Mouse (Mus musculus) layer of hippocampus, adult 8-10 months (tissue): ENCODE results near the gene Rtn3. TPM values are rescaled to one million over a fixed set of nuclear protein-coding genes. Genes with fewer than 3 reads are reported as not detected.
"Not testable (repeated sequence)": the region's sequence is repeated elsewhere in the genome, so short reads cannot be mapped to it uniquely, and the experiment has no call there.

Experiments
- DNase-seq, 2 experiments: peaks; one replicate each; pipeline ENCODE4 v3.0.0; 2022; ENCODE audit warnings: low spot score in 2 of 2
- total RNA-seq, 4 experiments: library from RNA; stranded (reverse); gene quantifications; 2 replicates each; pipeline ENCODE4 v1.2.4; 2022

Rtn3 gene
- 100 to 1,000 TPM; 723 to 801 (median 747) TPM for total RNA-seq

GRCm38 (mm10) chr19:7482599-7483511 is at the start of gene Rtn3:
Gene Rtn3 (minus strand): TSS chr19:7483281.
- DNase-seq: peak; percentile 96 to 98

- DNase-seq: no peak
Measured at GRCm38 (mm10) chr19:7531906-7532305, 48.8 kb upstream of the Rtn3 start.

GRCm38 (mm10) chr19:7528639-7529428 is 45.8 kb upstream of the Rtn3 start:
- DNase-seq: peak; percentile 24 to 68

GRCm38 (mm10) chr19:7524879-7525278 is 41.8 kb upstream of the Rtn3 start:
- DNase-seq: no peak

GRCm38 (mm10) chr19:7523781-7524180 is 40.7 kb upstream of the Rtn3 start:
- no peak for DNase-seq

DNA sequence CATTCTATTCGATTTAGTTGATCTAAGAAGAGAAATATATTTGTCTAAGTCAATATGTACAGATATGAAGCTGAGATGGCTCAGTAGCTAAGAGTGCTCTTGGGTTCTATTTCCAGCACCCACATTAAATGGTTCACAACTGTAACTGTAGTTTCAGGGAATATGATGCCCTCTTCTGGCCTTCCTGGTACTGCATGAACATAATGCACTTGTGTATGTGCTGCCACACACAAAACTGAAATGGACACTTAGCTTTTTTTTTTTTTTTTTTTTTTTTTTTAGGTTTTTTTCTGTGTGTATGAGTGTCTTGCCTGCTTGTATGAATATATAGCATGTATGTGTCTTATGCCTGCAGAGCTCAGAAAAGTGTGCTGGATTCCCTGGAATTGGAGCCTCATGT is 40.2 kb upstream of the Rtn3 start:
- DNase-seq: no peak

DNA sequence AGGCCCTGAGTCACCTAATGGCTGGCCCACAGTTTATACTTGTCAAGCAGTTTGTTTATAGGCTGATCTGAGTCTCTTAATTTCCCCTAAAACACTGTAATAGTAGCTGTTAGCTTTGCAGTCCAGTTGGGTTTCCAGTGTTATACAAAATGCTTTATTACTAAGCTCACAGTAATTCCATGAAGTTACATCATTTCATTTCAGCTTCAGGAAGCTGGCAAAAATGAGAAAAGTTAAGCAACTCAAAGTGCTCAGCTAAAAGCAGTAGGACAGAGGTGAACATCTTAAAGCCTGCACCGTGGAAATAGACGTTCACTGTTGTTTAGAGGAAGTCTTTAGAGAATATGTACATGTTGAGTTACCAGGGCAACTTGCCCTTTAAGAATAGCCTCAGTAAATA is 39.8 kb upstream of the Rtn3 start:
- DNase-seq: no peak

- DNase-seq: no peak
Measured at GRCm38 (mm10) chr19:7521619-7522018, 38.5 kb upstream of the Rtn3 start.

DNA sequence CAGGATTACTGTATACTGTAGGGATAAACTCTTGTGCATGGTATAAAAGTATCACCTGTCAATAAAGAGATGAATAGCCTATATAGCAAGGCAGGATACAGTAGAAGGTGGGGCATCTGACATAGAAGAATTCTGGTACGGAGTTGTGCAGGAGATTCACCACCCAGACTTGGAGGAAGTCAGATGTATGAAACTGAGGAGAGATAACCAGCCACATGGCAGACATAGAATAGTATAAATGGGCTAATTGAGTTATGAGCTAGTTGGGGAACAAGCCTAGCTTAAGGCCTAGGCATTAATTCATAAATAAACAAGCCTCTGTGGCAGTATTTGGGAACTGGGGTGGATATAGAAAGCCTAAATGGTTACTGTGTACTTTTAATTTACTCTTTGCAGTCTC is 33.4 kb upstream of the Rtn3 start:
- DNase-seq: no peak

DNA sequence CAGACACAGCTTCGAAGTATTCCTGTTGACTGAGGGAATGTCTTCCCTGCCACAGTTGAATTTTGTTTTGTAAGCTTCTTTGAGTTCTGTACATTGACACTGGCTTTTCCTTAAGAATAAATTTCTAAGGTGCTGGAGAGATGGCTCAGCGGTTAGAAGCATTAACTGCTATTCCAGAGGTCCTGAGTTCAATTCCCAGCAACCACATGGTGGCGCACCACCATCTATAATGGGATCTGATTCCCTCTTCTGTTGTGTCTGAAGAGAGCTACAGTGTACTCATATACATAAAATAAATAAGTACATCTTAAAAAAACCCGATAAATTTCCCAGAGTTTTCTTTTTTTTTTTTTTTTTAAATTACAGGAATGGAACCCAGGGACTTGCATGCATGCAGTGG is 24.9 kb upstream of the Rtn3 start:
- DNase-seq: no peak

DNA sequence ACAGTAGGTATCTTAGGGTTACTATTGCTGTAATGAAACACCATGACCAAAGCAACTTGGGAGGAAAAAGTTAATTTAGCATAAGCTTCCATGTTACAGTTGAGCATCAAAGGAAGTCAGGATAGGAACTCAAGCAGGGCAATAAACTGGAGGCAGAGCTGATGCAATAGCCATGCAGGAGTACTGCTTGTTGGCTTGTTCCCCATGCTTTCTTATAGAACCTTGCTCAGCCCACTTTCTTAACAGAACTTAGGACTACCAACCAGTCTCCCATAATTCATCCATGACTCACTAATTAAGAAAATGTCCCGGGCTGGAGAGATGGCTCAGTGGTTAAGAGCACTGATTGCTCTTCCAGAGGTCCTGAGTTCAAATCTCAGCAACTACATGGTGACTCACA is 23.2 kb upstream of the Rtn3 start:
- no peak for DNase-seq

DNA sequence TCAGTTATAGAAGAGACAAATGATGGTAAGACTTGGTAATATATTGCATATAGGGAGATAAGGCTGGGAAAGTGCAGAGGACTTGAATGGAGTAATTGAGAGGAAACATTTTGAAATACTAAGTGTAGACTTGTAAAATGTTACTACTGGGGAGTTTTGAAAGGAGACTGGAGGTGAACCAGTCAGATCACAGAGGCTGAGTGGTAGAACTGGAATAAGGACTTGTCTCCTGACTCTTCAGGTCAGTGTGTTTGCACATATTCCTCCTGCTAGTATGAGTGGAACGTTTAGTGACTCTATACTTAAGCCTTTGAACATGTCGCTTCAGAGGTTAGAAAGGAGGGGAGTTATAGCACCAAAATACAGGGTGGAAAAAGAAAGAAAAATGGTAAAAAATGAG is 19.4 kb upstream of the Rtn3 start:
- no peak for DNase-seq

DNA sequence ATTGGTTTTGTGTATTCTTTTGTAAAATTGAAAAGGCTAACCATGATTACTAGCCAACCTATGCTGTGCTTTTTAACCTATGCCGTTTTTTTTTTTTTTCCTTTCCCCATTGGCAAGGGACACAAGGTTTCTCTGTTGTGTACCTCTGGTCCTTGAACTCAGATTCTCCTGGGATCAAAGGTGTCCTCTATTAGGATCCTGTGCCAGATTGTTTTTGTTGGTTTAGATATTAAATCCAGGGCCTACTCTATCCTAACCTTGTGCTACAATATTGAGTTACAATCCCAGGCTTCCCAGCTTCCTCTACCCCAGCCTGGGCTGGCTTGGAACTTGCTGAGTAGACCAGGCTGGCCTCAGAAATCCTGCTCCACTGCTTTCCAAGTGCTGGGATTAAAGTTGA is 17.6 kb upstream of the Rtn3 start:
- no peak for DNase-seq

DNA sequence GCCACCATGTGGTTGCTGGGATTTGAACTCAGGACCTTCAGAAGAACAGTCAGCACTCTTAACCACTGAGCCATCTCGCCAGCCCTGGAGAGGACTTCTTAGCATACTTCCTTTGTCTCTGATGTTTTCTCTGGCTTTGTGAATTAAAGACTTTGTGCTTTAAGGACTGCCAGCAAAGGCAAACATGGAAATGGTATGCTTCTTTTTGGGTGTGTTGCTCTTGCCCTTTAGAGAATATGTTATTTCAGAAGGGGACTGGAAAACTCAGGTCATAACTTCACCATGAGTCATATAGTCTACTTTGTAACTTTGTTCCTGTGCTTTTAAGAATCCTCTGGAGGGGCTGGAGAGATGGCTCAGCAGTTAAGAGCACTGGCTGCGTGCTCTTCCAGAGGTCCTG is 15.7 kb upstream of the Rtn3 start:
- no peak for DNase-seq

GRCm38 (mm10) chr19:7496070-7496469 is 13.0 kb upstream of the Rtn3 start:
- DNase-seq: not testable (repeated sequence)

GRCm38 (mm10) chr19:7495221-7496038 is 12.3 kb upstream of the Rtn3 start:
- no peak for DNase-seq

DNA sequence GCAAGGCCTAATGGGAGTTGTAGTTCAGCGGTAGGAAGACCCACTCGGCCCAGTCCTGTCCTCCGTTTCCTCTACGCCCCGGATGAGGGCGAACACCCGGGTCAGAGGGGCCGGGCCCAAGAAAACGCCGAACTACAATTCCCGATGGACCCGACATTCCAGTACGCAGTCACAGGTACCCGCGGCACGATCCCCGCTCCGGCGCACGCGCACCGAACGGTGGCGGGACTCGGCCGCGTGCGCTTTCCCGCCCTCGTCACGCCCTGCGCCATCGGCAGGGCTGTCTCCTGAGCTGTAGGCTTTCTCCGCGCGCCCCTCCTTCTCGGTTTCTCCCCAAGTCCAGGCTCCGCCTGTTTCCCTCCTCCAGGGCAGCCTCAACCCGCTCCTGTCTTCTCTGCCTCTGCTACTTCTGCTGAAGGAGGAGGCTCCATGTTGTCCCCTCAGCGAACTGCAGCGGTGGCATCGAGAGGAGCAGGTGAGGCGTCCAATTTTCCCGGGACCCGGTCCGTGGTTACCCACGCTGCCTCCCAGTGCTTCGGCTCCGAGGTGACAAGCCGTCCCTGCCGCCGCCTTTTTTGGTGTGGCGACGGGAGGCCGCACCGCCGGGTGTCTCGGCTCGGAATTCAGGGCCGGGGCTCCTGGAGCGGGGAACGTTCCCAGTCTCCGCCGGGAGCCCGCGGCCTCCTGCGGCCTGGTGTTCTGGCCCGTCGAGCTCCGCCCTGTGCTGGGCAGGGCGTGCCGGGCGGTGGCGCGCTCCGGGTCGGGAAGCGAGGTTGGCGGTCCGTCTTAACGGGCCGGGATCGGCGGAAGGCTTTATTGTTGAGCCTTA is 11.3 kb upstream of the Rtn3 start:
- DNase-seq: peak; percentile 96 to 97

GRCm38 (mm10) chr19:7493352-7494186 is 10.5 kb upstream of the Rtn3 start, which contains the start of gene Atl3:
Gene Atl3 (plus strand): TSS chr19:7494040.
- no peak for DNase-seq

GRCm38 (mm10) chr19:7492682-7493081 is 9.6 kb upstream of the Rtn3 start:
- no peak for DNase-seq

DNA sequence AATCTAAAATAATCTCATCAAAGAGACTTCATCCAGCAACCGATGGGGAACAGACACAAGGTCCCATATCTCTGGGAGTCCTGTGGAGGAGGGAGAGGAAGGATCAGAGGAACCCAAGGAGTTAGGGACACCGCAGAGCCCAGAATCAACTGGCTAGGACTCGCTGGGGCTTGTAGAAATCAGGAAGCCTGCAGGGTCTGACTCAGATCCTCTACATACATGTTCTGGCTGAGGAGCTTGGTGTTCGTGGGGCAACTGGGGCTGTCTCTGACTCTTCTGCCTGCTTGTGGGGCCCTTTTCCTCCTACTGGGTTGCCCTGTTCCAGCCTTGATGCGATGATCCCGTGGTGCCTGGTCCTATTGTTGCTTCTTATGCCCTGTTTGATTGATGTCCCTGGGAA is 8.9 kb upstream of the Rtn3 start:
- no peak for DNase-seq
